Mouse (Mus musculus): ENCODE data around the gene Slc7a5. TPM values are rescaled to one million over a fixed set of nuclear protein-coding genes. Genes with fewer than 3 reads are reported as not detected.

The Slc7a5 gene
- total RNA-seq (2015), result 46.4 and 57.5 TPM in 2 replicates
- 25.8 and 31.7 TPM in 2 replicates for total RNA-seq (2017)

DNA sequence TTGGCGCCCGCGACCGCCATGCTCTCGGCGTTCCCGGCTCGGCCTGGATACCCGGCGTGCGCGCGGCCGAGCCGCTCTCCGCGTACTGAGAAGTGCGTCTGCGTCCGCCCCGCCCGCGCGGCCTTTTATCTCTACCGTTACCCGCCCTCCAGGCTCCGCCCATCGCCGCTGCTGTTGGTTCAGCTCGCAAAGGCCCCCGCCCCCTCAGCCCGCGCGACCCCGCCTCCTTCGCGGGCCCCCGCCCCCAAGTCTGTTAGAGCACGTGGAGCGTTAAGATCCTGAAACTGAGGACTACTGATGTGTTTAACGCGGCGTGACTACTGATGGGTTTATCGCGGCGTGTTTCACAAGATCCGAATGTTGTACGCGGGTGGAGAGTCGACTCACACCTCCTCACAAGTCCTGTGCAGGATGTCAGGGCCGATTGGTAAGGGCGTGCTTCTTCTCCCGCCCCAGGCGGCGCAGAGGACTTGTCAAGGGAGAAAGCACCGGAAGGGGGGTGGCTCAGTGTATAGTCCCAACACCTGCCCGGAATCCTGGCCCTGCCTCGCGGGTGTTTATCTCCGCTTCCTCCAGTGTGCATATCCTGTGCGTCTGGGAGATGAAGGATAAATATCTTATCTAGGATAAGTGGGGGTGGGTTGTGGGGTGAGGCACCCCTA is at the start of gene Slc7a5:
Gene Slc7a5, minus strand, starts transcription at position 108 of the 662 bp plus-strand sequence.
- peak; percentile 78 for ATAC-seq (replicated peaks; ENCODE audit: poor library complexity)

DNA sequence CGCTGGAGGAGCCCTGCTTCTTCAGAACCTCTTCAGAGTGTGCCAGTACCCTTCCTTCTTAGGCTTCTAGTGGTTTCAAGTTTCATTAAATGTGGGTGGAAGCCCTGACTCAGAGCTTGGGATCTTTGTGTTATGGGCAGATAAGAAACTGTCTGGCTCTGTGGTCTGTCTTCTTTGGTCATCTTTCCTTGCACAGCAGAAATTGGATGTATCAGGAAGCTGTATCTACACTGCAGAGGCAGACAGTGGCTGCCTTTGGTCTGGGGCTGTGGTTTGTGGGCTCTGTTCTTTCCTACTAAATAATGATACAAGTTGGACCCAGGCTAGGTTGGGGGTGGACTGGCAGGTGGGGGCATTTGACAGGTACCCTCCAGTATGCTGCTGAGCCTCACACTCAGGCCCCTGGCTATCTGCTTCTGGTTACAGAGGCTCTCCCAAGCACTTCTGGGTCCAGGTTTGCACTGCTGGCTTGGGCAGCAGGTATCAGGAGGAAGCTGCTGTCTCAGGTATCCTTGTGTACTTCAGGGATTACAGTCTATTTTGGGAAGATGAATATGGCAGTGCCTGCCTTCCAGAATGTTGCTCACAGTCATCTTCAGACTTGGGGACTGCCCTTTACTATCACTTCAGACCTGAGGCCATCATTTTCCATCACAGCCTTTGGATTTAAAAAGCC is 48.5 kb upstream of the Slc7a5 start:
- peak; percentile 76 for ATAC-seq (replicated peaks; ENCODE audit: poor library complexity)

DNA sequence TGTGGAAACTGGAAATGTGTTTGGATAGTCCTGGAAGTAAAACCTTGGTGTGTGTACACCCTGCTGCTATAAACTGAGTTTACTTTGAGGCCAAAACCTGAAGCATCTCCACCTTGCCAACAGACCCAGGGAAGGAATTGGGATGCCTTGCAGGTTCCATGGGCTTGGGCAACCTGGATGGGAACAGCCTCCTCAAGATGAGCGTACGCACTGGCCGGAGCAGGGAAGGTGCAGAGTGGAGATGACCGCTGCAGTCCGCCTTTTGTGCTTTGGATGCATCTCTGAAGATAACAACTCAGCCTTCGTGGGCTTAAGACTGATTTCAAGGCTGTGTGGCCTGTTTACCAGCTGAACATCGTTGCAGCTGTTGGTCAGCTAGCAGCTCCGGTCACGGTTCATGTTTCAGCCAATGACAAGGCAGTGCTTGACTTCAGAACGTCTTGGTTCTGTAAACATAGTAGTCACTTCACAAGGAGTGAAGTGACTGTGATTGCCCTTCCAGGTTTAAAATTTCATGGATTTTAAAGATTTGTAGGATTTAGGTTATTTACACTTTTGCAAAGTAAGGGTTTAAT is 47.6 kb upstream of the Slc7a5 start:
- no peak for ATAC-seq (replicated peaks; ENCODE audit: poor library complexity)

DNA sequence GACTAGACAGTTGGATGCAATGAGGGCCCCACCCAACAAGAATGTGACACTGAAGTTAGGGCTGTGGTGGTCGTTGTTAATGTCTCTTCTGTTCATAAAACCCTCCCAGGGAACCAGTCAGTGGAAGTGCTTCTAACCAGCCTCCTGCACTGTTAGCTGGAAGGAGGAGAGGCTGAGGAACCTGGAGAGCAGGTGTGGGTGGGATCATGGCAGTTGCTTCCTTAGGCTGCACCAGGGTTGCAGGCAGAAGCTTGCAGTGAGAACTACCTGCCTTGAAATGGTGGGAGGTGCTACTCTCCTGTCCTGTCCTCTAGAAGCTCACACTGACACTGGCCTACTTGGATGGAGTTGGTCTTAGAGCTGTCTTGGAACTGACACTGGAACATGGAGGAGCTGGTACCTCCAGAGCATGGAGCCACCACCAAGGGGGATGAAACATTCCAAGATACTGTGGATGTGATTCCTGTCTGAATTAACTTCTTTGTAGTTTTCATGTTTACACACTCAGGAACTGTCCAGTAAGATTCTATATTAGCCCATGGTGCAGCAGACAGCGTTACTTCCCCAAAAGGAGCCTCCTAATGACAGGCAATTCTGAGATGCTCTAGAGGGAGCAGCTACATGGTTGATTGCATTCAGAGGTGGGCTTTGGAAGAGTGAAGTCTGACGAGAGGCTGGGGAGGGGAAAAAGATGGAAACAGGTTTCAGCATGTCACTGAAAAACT is 46.5 kb upstream of the Slc7a5 start:
- ATAC-seq (replicated peaks; ENCODE audit: poor library complexity), result no peak

DNA sequence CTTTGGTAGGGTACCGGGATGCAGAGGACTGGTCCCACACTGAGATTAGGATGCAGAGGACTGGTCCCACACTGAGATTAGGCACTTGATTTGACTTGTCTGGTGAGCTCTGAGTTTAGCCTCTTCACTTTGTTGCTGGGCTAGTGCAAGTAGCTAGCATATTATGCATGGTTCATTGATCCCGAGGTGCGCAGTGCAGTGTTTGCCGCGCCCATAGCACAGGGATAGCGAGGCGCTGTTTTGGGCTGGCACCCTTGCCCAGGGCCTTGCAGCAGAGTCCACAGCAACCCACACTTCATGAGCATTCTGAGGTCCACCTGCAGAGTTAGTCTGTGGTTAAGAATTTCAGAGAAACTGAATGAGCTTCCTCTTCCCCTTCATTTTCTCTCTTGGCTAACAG is 45.3 kb upstream of the Slc7a5 start:
- ATAC-seq (replicated peaks; ENCODE audit: poor library complexity), result no peak

DNA sequence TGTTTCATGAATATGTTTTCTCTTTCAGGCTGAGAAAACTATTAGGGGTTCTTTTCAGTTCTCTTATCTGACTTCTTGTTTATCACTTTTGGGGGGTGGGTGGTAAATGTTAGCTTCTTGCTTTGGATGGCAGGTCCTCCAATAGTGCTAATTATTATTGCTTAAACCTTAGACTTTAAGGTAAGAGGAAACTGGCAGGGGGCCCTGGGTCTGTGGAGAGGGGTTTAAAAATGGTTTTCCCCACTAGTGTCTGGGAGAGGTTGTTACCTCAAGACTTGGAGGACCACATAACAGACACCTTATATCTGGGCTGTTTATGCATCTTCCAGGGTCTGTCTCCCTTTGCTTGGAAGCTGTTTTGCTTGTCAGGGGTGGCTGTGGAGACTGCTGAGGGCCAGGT is 44.6 kb upstream of the Slc7a5 start:
- no peak for ATAC-seq (replicated peaks; ENCODE audit: poor library complexity)

DNA sequence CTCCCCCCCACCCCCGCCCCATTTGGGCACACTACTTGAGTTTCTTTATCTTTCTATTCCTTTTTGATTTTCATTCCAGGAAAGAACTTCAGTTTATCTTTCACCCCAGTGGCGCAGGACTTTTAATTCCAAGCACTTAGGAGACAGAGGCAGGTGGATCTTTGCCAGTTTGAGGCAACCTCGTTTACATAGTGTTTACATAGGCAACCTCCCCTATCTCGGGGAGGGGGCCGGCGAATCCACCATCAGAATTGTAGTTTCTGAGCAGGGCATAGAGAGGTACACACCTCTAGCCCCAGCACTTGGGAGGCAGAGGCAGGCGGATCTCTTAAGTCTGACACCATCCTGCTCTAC is 44.1 kb upstream of the Slc7a5 start:
- no peak for ATAC-seq (replicated peaks; ENCODE audit: poor library complexity)

DNA sequence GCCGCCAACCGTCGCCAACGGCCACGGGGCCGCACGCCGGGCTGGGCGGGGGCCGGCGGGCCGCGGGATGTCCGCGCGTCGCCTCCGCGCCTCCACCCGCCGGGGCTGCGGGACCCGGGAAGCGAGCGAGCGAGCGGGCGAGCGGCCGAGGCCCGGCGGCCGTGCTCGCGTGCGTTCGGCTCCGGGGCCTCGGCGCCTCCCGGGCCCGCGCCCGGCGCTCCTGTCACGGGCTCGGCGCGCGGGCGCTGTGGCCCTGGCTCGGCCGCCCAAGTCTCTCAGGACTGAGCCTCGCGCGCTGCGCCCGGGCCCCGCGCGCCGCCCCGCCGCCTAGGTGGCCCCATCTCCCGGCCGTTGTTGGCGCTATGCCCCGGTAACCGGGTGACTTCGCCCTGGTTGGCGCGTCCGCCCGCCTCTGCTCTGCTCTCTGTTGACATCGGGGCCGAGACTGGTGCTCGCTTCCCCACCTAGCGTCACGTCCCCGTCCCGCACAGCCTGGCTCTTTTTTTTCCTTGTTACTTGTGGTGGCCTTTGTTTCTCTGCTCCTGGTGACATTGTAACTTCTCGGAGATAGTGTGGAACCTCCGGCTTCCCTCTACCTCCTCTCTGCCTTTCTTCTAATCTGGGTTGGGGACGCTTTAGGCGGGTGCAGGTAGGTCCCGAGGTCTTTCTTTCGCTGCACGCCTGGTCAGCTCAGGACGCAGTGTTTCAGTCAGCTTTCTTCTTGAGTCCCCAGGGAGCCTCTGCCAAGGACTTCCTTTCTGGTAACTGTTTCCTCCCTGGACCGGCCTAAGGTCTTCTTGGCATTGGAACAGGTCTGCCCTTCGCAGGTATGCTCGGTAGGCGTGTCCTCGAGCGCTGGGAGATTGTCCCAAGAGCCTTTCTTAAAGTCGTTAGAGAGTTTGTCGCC is 43.5 kb upstream of the Slc7a5 start:
- ATAC-seq (replicated peaks; ENCODE audit: poor library complexity), result no peak

DNA sequence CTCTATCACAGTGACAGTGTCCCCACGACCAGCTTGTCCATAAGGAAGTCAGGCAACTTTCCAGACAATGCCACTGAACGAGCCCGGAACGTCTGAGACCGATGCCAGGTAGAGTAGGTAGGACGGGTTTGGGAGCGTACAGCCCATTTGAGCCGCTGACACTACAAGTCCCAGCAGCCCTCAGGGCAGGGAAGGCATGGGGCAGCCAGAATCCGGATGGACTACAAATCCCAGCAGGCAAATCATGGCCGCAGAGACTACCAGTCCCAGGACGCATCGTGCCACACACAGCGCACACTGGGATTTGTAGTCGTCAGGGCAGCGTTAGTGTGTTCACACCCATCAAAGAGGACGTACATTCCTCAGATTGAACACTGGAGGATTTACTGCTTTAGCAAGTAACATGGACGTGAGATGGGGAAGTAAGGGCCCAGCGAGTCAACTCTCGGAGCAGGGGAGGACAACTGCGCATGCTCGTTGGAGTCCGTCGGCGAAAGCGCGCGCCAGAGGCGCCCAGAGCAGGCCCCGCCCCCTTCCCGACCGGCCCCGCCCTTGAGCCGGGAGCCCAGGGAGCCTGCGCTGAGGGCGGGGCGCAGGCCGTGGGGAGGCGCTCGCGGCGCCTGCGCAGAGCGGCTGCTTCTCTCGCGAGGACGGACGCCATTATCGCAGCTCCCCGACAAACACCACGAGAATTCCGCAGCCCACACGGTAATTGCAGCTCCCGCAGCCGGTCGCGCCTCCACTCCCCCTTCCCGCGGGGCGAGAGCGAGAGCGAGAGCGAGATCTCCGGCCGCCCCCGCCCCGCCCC is 42.7 kb upstream of the Slc7a5 start:
- ATAC-seq (replicated peaks; ENCODE audit: poor library complexity), result peak; percentile 72

DNA sequence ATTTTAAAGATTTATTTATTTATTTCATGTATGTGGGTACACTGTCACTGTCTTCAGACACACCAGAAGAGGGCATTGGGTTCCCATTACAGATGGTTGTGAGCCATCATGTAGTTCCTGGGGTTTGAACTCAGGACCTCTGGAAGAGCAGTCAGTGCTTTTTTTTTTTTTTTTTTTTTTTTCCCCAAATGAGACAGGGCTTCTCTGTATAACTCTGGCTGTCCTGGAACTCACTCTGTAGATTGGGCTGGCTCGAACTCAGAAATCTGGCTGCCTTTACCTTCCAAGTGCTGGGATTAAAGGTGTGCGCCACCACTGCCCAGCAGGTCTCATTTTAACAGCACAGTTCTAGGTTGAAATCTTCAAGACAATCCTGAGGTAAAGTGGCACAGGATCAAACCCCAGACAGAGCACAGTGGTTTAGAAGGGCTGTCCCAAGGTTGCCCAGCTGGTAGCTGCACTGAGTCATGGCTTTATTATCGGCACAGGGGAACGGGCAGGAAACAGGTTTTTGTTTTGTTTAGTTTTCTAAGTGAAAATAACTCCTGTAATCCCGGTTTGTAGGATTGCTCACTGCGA is 41.8 kb upstream of the Slc7a5 start, which contains the start of gene Banp:
Gene Banp, plus strand, starts transcription at position 529 of the 579 bp plus-strand sequence.
- no peak for ATAC-seq (replicated peaks; ENCODE audit: poor library complexity)

DNA sequence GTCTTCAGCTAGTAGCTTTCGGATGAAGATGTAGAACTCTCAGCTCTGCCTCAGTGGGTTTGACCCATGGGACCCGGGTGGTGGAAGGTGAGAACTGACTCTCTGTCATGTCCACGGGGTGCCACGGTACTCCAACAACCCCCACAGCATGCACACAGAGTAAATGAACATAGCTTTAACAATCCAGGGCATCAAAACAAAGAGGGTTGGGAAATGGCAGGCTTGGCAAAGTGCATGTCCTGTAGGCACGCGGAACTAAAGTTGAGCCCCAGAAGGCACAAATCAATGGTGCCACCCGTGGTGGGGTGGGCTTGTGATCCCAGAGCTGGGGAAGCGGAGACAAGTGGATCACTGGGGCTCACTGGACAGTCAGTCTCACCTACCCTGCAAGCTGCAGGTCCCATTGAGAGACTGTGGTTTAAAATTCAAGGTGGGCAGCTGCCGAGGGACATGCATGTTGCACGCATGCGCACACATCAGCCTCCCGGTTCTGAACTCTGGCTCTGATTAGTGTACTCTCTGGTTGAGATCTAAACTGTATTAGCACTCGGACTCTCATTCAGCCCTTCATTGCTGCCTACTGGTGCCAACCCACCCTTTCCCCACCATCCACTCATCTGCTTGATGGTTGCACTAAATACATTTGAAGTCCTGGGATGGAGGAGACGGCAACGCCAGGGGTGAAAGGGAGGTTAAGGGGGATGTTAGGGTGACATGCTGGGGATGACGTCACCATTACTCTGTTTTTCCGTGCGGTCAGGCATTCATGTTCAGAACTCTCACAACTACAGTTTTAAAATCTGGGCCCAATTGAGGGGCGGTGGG is 41.0 kb upstream of the Slc7a5 start:
- no peak for ATAC-seq (replicated peaks; ENCODE audit: poor library complexity)

DNA sequence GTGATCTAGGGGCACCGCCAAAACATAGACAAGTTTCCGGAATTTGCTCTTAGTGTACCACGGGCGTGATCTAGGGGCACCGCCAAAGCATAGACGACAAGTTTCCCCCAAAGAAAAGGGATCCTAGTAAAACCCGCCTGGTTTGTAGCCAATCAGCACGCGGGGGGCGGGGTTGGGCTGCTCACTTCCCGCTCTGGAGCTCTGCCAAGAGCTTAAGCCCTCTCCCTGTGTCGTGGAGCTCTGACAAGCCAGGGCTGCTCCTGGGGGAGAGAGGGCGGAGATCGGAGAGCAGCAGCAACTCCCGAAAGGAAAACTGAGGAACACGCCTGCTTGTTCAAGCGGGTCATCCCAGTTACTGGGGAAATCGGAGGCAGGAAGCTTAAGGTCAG is 40.3 kb upstream of the Slc7a5 start:
- ATAC-seq (replicated peaks; ENCODE audit: poor library complexity), result peak; percentile 32

DNA sequence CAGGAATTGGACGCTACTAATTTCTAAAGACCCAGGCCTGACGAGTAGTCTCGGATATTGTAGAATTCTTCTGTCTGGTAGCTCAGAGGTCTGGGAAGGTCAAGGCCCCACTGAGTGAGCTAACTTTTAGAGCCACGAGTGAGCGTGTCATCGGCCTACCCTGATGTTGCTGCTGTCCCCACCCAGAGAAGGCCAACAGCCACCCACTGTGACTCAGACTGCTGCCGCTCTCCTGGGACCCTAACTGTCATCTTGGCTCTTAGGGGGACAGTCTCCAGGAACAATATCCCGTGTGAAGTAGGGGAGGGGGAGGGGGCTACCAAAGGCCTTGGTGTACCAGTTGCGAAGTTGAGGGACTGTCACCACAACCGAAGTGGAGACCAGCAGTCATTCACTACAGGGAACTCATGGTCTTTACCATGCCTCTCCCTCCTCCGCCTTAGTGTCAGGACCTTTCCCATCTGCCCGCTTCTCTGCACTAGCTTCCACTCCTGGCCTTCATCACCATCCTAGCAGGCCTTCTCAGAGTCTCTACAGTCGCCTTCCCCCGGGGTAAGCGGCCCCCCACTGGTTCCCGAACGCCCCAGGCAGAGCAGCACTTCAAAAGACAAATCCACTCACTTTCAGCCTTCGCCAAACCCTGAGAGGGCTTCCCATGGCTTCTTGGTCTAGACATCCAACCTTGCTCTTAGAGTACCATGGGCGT is 39.7 kb upstream of the Slc7a5 start:
- ATAC-seq (replicated peaks; ENCODE audit: poor library complexity), result no peak

DNA sequence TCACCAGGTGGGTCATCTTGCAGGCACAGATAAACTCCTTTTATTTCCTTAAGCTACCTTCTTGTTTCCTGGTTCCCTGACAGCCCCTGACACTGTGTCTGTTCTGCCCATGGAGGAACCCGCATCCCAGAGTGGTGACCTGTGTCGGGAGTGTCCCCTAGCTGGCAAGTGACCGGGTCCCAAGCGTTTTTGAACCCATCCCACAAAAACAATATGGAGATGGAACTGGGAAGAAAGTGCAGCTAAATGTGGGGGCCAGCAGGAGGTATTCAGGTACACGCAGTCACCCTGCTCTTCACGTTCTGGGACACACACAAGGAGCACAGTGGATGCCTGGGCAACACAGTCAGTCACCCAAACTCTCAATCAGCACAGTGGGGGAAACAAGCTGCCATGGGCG is 38.9 kb upstream of the Slc7a5 start:
- ATAC-seq (replicated peaks; ENCODE audit: poor library complexity), result no peak

DNA sequence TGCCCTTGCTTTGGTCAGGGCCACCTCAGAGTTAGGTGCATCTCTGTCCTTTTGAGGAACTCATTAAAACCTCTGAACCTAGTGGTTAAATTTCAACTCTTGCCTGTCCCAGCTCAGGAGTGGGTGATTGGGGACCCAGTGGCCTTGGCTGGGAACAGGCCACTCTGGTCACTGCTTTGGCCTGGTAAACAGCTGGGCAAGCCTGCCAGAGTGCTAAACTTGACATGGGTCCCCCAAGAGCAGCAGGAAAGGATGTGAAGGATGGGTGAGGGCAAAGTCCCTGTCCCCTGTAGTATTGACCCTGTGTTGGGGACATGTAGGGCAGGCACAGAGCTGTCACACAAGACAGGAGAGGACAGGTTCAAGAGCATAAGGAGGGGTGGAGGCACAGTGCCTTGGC is 37.3 kb upstream of the Slc7a5 start, which contains the start of gene Car5a:
Gene Car5a, minus strand, starts transcription at position 74 of the 400 bp plus-strand sequence.
- no peak for ATAC-seq (replicated peaks; ENCODE audit: poor library complexity)

DNA sequence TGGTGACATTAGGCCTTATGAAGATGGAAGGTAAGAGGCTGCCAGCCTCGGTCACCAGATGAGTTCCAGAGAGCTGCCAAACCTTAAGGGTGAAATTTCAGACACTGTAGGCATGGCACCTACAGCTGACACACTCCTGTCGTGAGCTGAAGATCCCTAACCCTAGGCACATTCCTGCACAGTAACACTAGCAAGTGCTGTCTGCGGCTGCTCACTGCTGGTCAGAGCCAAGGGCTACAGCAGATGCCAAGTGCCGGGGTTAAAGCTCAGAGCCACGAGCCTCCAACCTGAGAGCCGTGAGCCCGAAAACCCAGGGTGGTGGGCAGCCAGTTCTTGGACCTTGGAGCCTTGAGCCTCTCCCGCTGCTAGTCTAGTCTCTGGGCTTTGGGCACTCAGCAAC is 36.2 kb upstream of the Slc7a5 start:
- no peak for ATAC-seq (replicated peaks; ENCODE audit: poor library complexity)

DNA sequence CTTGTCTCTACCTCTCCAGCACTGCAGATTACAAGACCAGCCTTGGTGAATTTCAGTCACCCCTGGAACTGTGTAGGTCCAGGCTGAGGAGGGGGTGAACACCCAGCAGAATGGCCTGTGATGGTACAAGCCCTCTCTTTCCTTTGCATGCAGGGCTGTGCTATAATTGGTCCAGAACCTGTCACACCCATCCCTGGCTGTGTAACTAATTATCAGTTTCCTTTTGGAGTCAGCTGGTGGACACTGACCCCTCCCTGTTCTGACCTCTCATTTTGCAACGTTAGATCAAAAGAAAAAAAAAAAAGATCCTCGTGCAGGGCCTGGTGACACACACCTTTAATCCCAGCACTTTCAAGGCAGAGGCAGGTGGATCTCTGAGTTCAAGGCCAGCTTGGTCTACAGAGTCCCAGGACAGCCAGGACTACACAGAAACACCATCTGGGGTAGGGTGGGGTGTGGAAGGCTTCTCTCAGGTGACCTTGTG is 35.6 kb upstream of the Slc7a5 start:
- no peak for ATAC-seq (replicated peaks; ENCODE audit: poor library complexity)

DNA sequence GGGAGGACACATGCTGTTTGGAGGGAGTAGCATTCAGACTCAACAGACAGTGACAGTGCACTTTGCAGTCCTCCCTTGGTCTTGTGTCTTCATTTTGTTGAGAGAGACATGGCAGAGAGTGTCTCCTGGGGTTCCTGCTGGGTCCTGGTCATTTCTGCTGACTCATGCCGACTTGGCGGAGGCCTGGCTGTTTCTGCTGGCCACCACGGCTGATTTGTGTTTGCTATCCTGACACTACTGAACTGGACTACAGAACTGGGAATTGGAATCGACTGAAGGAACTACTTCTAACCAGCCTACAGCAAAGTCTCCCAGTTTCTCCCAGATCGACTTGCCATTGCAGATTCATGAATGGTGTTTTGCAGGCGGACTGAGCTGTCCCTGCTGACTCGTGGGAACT is 31.2 kb upstream of the Slc7a5 start:
- no peak for ATAC-seq (replicated peaks; ENCODE audit: poor library complexity)

All from megakaryocyte progenitor cell, adult 5-6 weeks (primary cell).